Mouse (Mus musculus) liver, embryonic 13.5 days (tissue): ENCODE measurements around the gene Morc3. TPM values are rescaled to one million over a fixed set of nuclear protein-coding genes. Genes with fewer than 3 reads are reported as not detected.

Source experiments
- ATAC-seq: fragments of 200-750 bp; cut with Nextera tagmentation; 2 replicates; pipeline ENCODE4 v1.8.0; 2017; ENCODE audit warnings: low read depth, mild to moderate bottlenecking, moderate number of reproducible peaks, moderate library complexity
- DNase-seq: peaks from one replicate; pipeline ENCODE4 v3.0.0; 2022
- H3K27ac ChIP-seq: fragments of 300-500 bp; sonication (generic); 2 replicates; pipeline ENCODE4 v1.5.1; 2015; ENCODE audit warnings: moderate library complexity, mild to moderate bottlenecking, inconsistent platforms
- H3K27me3 ChIP-seq: fragments of 300-500 bp; sonication (generic); 2 replicates; pipeline ENCODE4 v1.6.1; 2015; ENCODE audit warnings: mild to moderate bottlenecking, inconsistent platforms
- H3K36me3 ChIP-seq: fragments of 300-500 bp; sonication (generic); 2 replicates; pipeline ENCODE4 v1.6.1; 2015; ENCODE audit warnings: mild to moderate bottlenecking, inconsistent platforms
- H3K4me1 ChIP-seq: fragments of 300-500 bp; sonication (generic); replicated peaks from 2 replicates; pipeline ENCODE4 v1.6.1; 2015; ENCODE audit warnings: inconsistent platforms
- H3K4me2 ChIP-seq: fragments of 300-500 bp; sonication (generic); 2 replicates; pipeline ENCODE4 v1.6.1; 2015; ENCODE audit warnings: inconsistent platforms, mild to moderate bottlenecking, moderate library complexity
- H3K4me3 ChIP-seq: fragments of 300-500 bp; sonication (generic); replicated peaks from 2 replicates; pipeline ENCODE4 v1.5.1; 2015; ENCODE audit warnings: mild to moderate bottlenecking, inconsistent platforms
- H3K9ac ChIP-seq: fragments of 300-500 bp; sonication (generic); 2 replicates; pipeline ENCODE4 v1.6.1; 2015; ENCODE audit warnings: mild to moderate bottlenecking, inconsistent platforms
- H3K9me3 ChIP-seq: fragments of 300-500 bp; sonication (generic); replicated peaks from 2 replicates; pipeline ENCODE4 v1.6.1; 2016; ENCODE audit warnings: inconsistent platforms
- WGBS: fragments of 180-500 bp; shearing (Covaris S2); methylation state at CpG from one replicate; pipeline ENCODE4 v1.1.7; 2015; ENCODE audit not compliant: insufficient replicate concordance; 5-methylcytosine and 5-hydroxymethylcytosine counted together
- polyA plus RNA-seq: library from polyadenylated mRNA; unstranded; fragments of >200 nt; fragmentation: Nextera tagmentation; extraction: Ambion mirVana; gene quantifications from 2 replicates; pipeline ENCODE4 v1.2.1, GENCODE M21; 2015

The Morc3 gene
- polyA plus RNA-seq, 1 experiment from 2014 or later = 19.1 TPM

DNA sequence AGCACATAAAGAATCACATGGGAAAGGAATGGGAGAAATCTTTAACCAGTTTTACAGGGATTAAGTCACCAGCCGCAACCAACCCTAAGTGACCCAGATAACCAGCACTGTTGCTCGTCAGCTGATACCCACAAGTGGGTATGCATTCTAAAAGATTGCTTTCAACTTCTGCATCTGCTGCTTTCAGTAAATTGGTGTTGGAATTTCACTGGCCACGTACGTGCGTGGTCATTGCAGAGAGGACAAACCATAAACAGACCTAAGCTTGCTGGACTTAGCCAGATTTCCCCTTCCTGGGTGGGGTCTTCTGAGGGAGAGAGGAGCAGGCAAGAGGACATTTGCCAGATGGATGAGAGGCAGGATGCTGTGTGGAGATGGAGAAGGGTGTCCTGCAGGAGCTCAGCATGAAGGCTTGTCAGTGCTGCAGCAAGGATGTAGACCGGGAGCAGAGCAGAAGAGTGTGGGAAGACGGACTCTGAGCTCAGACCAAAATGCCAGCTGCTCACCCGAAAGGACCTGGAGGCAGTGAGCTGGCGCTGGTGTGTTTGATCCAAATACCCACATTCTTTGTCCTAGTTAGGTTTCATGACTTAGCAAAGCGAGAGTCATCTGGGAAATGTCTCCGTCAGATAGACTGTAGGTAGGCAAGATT is 34.0 kb upstream of the Morc3 start:
- 69% methylated on average over 11 of the region's 11 CpGs for WGBS
- ATAC-seq = no peak

DNA sequence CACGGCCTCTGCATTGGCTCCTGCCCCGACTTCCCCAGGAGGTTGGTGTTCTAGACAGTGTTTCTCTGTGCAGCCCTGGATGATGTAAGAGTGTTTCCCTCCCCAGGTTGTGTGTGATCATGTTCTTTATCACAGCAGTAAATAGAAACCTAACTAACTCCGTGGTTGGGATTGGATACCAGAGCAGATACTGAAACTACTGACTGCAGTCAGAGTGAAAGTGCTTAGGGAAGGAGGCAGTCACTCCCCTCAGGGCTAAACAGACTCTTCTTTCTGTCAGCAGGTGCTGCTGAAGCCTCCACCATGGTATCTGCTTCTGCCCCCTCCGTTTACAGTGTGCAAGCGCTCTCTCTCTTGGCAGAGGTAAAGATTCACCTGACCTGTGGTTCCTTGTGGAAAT is 33.3 kb upstream of the Morc3 start:
- 49% methylated on average over 5 of the region's 5 CpGs for WGBS
- Histone ChIP-seq H3K4me3 (no peak overlapping the region), H3K4me2 (no peak overlapping the region), H3K27me3 (no peaks in the 10 kb centered on the region), H3K4me1 (0 out of 2 replicates have a peak, but pooled peaks cover 14% of the 10 kb centered on the region), H3K9ac (no peak overlapping the region), H3K36me3 (peaks cover 9% of the 10 kb centered on the region), H3K27ac (no peak overlapping the region), H3K9me3 (no peaks in the 10 kb centered on the region)
- no peak for DNase-seq
- no peak for ATAC-seq

More for the DNA sequence above, 34.0 kb upstream of the Morc3 start:
- H3K27ac ChIP-seq = peak overlapping the region; percentile 29; the same call in 1 of the 2 replicates
- H3K9me3 ChIP-seq = no peaks in the 10 kb centered on the region
- H3K36me3 ChIP-seq = peaks cover 6% of the 10 kb centered on the region; the same call in 1 of the 2 replicates
- H3K27me3 ChIP-seq = no peaks in the 10 kb centered on the region
- H3K4me3 ChIP-seq = no peak overlapping the region
- no peak for DNase-seq
- H3K4me1 ChIP-seq = 0 out of 2 replicates have a peak, but pooled peaks cover 14% of the 10 kb centered on the region
- H3K9ac ChIP-seq = no peak overlapping the region
- no peak overlapping the region for H3K4me2 ChIP-seq

DNA sequence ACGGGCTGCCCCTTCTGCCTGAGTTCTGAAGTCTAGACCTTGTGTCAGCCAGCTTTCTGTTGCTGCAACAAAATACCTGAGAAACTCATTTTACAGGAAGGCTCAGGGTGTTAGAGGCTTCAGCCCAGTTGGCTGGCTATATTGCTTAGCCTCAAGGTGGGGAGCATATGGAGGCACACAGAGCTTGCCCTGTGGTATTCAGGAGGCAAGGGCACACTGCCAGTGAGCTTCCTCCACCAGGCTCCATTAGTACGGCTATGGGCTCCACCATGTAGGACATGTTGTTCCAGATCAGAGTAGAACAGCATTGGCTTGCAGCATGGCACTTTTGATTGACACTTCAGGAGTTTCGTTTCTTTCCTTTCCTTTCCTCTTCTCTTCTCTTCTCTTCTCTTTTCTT is 32.9 kb upstream of the Morc3 start:
- Histone ChIP-seq H3K9me3 (no peaks in the 10 kb centered on the region), H3K4me1 (0 out of 2 replicates have a peak, but pooled peaks cover 14% of the 10 kb centered on the region), H3K4me2 (no peak overlapping the region), H3K4me3 (no peak overlapping the region), H3K27me3 (no peaks in the 10 kb centered on the region), H3K36me3 (peaks cover 11% of the 10 kb centered on the region), H3K9ac (no peak overlapping the region), H3K27ac (no peak overlapping the region)
- ATAC-seq = no peak
- DNase-seq = no peak
- WGBS = 69% methylated on average over 3 of the region's 3 CpGs

DNA sequence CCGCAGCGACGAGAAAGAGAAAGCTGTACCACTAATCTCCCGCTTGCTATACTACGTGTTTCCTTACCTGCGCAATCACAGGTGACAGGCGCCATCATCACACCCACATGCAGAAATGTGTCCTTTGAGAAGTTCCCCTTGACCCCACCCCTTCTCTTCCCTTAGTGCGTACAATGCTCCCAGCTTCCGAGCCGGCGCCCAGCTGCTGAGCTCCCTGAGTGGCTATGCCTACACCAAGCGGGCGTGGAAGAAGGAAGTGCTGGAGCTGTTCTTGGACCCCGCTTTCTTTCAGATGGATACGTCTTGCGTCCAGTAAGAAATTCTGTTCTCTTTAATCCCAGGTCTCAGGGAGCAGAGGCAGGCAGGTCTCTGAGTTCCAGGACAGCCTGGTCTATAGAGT is 32.0 kb upstream of the Morc3 start:
- Histone ChIP-seq H3K27me3 (no peaks in the 10 kb centered on the region), H3K4me1 (0 out of 2 replicates have a peak, but pooled peaks cover 14% of the 10 kb centered on the region), H3K36me3 (peaks cover 11% of the 10 kb centered on the region), H3K4me2 (no peak overlapping the region), H3K27ac (no peak overlapping the region), H3K9ac (no peak overlapping the region), H3K4me3 (no peak overlapping the region), H3K9me3 (no peaks in the 10 kb centered on the region)
- WGBS = 84% methylated on average over 16 of the region's 16 CpGs
- ATAC-seq (no peak), DNase-seq (no peak)

DNA sequence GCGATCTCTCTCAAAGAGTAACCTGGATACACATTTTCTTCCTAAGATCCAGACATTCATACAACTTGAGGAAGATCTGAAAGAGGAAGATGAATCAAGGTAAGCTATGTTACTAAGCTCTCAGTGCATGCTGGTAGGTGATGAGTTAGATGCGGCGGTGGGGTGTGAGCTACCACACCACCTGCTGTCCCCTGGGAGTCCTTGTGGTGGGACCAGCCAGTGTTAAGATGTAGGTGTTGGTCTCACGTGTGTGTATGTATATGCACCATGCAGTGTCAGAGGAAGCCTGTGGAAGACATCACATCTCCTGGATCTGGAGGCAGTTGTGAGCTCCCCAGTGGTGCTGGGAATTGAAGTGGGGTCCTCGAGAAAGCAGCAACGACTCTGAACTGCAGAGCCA is 24.8 kb upstream of the Morc3 start:
- Histone ChIP-seq H3K4me2 (no peak overlapping the region), H3K27me3 (no peaks in the 10 kb centered on the region), H3K4me3 (no peak overlapping the region), H3K27ac (no peak overlapping the region), H3K4me1 (0 out of 2 replicates have a peak, but pooled peaks cover 6% of the 10 kb centered on the region), H3K9me3 (0 out of 2 replicates have a peak, but pooled peaks cover 7% of the 10 kb centered on the region), H3K36me3 (peaks cover 45% of the 10 kb centered on the region), H3K9ac (no peak overlapping the region)
- ATAC-seq (no peak), DNase-seq (no peak)
- WGBS = 85% methylated on average over 6 of the region's 6 CpGs

DNA sequence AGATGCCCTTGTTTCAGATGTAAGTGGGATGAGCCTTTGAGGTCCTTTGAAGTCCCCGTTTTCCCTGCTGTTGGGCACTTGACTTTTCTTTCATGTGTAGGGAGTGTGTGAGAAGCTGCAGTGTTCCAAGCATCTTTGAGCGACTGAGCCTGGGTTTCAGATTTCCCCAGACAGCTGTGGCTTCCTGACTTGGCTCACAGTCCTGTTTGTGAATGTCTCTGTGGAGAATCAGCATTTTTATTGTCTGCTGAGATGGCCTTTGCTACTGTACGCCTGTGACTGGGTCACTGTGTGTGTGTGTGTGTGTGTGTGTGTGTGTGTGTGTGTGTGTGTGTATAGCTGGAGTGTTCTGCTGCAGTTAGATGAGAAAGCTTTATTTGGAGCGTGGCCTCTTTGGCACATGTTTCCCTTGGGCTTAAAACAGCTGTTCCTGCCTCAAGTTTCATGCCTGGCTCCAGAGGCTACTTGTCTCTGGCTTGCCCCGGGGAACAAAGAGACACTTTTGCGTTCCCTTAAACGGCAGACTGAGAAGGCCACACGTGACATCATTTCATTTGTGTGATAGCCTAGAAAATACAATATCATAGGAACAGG is 23.9 kb upstream of the Morc3 start:
- ATAC-seq (no peak), DNase-seq (no peak)
- Histone ChIP-seq H3K4me2 (no peak overlapping the region), H3K4me1 (0 out of 2 replicates have a peak, but pooled peaks cover 6% of the 10 kb centered on the region), H3K4me3 (no peak overlapping the region), H3K27me3 (no peaks in the 10 kb centered on the region), H3K9ac (no peak overlapping the region), H3K27ac (peak overlapping the region; percentile 51; the same call in 1 of the 2 replicates), H3K36me3 (peaks cover 50% of the 10 kb centered on the region), H3K9me3 (0 out of 2 replicates have a peak, but pooled peaks cover 7% of the 10 kb centered on the region)
- WGBS = 51% methylated on average over 8 of the region's 8 CpGs

DNA sequence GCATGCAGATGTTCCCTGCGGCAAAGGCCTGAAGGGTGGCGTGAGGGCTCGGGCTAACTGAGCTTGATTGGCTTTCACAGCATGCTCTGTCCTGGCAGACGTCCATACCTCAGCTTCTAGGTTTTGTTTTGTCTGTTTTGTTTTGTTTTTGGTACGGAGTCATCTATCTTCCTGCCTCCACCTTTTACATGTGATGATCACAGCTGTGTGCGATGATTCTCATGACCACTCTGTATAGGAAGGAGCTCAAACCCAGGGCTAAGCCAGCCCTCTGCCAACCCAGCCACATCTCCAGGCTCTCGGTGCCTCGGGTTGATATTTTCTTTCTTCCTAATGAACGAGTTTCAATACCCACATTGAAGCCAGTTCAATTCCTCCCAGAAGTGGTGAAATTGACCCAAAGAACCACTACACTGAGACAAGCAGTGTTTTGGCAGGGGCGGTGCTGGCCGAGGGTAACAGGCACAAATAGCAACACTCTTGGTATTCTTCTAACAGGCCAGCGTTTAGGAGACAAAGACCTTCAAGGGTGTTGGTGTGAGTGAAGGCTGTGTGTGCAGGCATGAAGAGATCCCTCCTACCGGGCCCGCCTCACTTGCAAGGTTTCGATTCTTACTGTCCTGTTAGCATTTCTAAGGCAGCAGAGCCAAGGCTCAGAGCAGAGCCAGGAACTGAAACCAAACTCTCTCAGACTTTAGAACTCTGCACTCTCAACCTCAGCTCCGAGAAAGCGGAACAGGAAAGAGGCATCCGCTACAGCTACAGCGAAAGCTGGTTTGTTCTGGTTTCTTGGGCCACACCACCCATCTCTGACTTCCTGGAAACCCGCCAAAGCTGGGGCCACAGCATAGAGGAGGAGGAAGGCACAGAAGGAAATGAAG is 15.8 kb upstream of the Morc3 start:
- peak; percentile 72 for ATAC-seq
- Histone ChIP-seq H3K36me3 (peaks cover 15% of the 10 kb centered on the region), H3K4me3 (peak overlapping the region; percentile 41), H3K4me2 (peak overlapping the region; percentile 60), H3K9me3 (0 out of 2 replicates have a peak, but pooled peaks cover 7% of the 10 kb centered on the region), H3K4me1 (peaks cover 51% of the 10 kb centered on the region), H3K27me3 (no peaks in the 10 kb centered on the region), H3K9ac (peak overlapping the region; percentile 67), H3K27ac (peak overlapping the region; percentile 85)
- WGBS = 27% methylated on average over 20 of the region's 20 CpGs
- peak; percentile 61 for DNase-seq

DNA sequence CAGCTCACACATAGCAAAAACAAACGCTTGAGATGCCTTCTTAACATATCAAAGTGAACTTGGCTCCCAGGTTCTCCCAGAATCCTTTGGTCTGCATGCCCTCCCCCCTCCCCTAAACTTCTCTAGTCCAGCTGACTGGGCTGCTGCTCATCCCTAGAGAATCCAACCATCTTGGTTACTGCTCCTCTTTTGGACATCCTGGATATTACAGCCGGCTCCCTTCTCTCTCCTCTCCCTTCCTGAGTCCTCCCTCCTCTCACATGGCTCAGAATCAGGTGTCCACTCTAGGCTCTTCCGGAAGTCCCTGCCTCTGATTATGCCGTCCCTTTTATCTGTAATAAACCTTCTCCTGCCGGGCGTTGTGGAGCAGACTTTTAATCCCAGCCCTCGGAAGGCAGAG is 15.1 kb upstream of the Morc3 start:
- ATAC-seq (no peak), DNase-seq (peak; percentile 23)
- no peaks in the 10 kb centered on the region for H3K9me3 ChIP-seq
- H3K36me3 ChIP-seq = peaks cover 8% of the 10 kb centered on the region
- H3K4me3 ChIP-seq = peak overlapping the region; percentile 41
- peak overlapping the region; percentile 85 for H3K27ac ChIP-seq
- H3K4me1 ChIP-seq = peaks cover 51% of the 10 kb centered on the region
- 22% methylated on average over 7 of the region's 7 CpGs for WGBS
- no peaks in the 10 kb centered on the region for H3K27me3 ChIP-seq
- peak overlapping the region; percentile 60 for H3K4me2 ChIP-seq
- H3K9ac ChIP-seq = peak overlapping the region; percentile 67

DNA sequence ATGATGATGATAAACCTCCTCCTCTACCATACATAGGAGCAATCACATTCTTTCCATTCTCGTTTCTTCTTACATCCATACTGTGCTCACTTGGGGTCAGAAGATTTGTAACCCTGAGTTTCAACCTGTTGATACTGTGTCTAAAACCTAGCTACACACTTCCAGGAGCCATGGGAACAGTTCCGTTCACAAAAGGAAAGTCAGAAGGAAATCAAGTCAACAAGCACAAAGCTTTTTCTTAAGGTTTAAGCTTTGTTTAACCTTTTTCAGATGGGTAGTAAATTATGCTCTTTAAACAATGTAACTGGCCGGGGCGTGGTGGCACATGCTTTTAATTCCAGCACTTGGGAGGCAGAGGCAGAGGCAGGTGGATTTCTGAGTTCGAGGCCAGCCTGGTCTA is 14.6 kb upstream of the Morc3 start:
- Histone ChIP-seq H3K9me3 (no peaks in the 10 kb centered on the region), H3K4me1 (peaks cover 51% of the 10 kb centered on the region), H3K27me3 (no peaks in the 10 kb centered on the region), H3K27ac (peak overlapping the region; percentile 85), H3K9ac (peak overlapping the region; percentile 67; the same call in 1 of the 2 replicates), H3K4me2 (peak overlapping the region; percentile 60), H3K36me3 (peaks cover 3% of the 10 kb centered on the region), H3K4me3 (no peak overlapping the region)
- 70% methylated on average over 5 of the region's 5 CpGs for WGBS
- ATAC-seq (no peak), DNase-seq (no peak)

DNA sequence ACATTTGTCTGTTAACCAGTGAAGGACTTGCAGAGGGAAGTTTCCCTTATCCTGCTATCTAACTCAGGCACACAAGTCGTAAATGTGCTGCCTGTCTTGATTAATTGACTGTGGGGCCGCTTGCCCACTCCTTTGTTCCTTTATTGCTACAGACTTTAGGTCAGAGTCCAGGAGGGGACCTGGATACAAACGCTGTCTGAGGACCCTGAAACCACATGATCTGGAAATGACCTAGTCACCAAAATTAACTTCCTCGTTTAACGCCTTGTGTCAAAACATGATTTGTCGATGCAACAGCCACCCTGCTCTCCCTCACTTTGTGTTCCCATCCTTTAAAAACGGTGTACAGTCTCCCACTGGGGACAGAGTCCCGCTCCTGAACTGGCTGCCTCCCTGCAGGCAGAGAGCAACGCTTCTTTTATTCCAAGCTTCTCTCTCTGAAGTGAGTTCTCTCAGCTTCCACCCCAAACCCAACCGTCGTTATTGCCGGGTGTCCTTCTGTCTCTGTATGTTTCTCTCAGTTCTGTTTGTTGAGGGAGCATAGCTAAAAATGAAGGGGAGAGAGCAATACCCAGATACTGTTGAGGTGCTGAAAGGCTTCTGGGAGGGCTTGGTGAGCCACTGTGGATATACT is 13.1 kb upstream of the Morc3 start:
- Histone ChIP-seq H3K27ac (peak overlapping the region; percentile 91), H3K4me3 (peak overlapping the region; percentile 23), H3K9ac (peak overlapping the region; percentile 62), H3K27me3 (no peaks in the 10 kb centered on the region), H3K4me2 (peak overlapping the region; percentile 65), H3K9me3 (no peaks in the 10 kb centered on the region), H3K4me1 (peaks cover 51% of the 10 kb centered on the region), H3K36me3 (no peaks in the 10 kb centered on the region)
- 6% methylated on average over 12 of the region's 12 CpGs for whole genome bisulfite sequencing
- DNase-seq (peak; percentile 43), ATAC-seq (peak; percentile 74)
